In the genomic region with DNA sequence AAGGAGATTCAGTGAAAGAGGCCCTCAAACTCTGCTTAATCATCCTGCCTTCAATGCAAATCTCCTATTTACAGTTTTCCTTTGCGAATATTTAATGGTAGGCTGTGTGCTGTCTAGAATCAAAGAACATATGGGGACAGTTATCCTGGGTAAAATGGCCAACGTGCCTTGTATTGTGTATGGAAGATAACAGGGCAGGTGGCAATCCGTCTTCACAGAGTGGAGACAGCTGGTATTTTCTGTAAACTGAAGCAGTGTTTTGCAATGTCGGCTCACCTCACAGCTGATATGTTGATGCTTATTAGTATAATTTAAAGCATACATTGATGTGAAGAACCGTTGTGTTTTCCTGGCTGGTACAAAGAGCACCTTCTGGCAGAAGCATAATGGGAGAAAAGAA, we compare ENCODE assay signal across 25 mouse cellular contexts.
DNase-seq lines count a peak whose midpoint lies in the region; ATAC-seq lines count a peak whose summit lies in the region.
"Had no signal": no experiment of that assay in that cellular context is flagged by ENCODE, and none has a peak within 500 bp of the region (broad histone marks: within the 10 kb centered on the region; RNA-seq: fewer than 3 reads in every experiment).

No protein-coding gene starts in this region.

- H3K36me3 ChIP-seq in neural tube, embryonic 13.5 days: no peaks in the 10 kb centered on the region
- H3K36me3 ChIP-seq in hindbrain, embryonic 14.5 days (replicated peaks; ENCODE audit: control insufficient read depth, insufficient read depth): no peaks in the 10 kb centered on the region

- H3K4me3 ChIP-seq in neural tube, embryonic 13.5 days: no peak overlapping the region
- no peak overlapping the region for H3K4me3 ChIP-seq in hindbrain, embryonic 14.5 days (replicated peaks; ENCODE audit: low read length)
- H3K4me3 ChIP-seq: gastrocnemius, adult 2 months; layer of hippocampus, adult 2 months; megakaryocyte, embryonic 14.5 days; myocyte had no signal

- H3K9me3 ChIP-seq in neural tube, embryonic 13.5 days: no peaks in the 10 kb centered on the region
- H3K9me3 ChIP-seq in hindbrain, embryonic 14.5 days (ENCODE audit: control insufficient read depth, low read length): no peaks in the 10 kb centered on the region

- no peak overlapping the region for H3K9ac ChIP-seq in neural tube, embryonic 13.5 days
- no peak overlapping the region for H3K9ac ChIP-seq in hindbrain, embryonic 14.5 days
- H3K9ac ChIP-seq: liver, postnatal 0 days had no signal

- peak; percentile 62; the same call in 1 of the 2 replicates for ATAC-seq in cerebellum, adult (ENCODE audit: insufficient number of reproducible peaks, low FRiP score, low TSS enrichment)
- no peak for ATAC-seq in neural tube, embryonic 13.5 days (ENCODE audit: low read depth)
- no peak for ATAC-seq in hindbrain, embryonic 14.5 days (ENCODE audit: low FRiP score)
- ATAC-seq: liver, postnatal 0 days; Patski had no signal

- H3K27me3 ChIP-seq in neural tube, embryonic 13.5 days: no peaks in the 10 kb centered on the region
- no peaks in the 10 kb centered on the region for H3K27me3 ChIP-seq in hindbrain, embryonic 14.5 days (ENCODE audit: control insufficient read depth, insufficient read depth, low read length)
- H3K27me3 ChIP-seq: megakaryocyte, embryonic 14.5 days had no signal

- WGBS in neural tube, embryonic 13.5 days: 32% methylated on average over 5 of the region's 5 CpGs
- 19% methylated on average over 5 of the region's 5 CpGs for WGBS in hindbrain, embryonic 14.5 days

- peak overlapping the region; percentile 4; the same call in 1 of the 2 replicates for H3K27ac ChIP-seq in neural tube, embryonic 13.5 days (replicated peaks)
- H3K27ac ChIP-seq in hindbrain, embryonic 14.5 days: peak overlapping the region; percentile 24; the same call in 1 of the 2 replicates
- H3K27ac ChIP-seq: gastrocnemius, adult 2 months; layer of hippocampus, adult 2 months had no signal

- no peak for DNase-seq in cerebellum, postnatal 14 days
- no peak for DNase-seq in neural tube, embryonic 10.5 days (ENCODE audit: extremely low spot score, low spot score)
- DNase-seq in hindbrain, embryonic 14.5 days (ENCODE audit: low spot score): no peak
- no peak for DNase-seq in spleen, adult 12 weeks (ENCODE audit: low spot score)
- no peak for DNase-seq in urinary bladder, postnatal 36 days (ENCODE audit: low spot score in 2 of 2)
- no peak for DNase-seq in thymus, postnatal 14 days
- DNase-seq: adrenal gland, adult 8-10 months; cerebellum, adult 11-12 months; cerebellum, postnatal 25 days; gastrocnemius, adult 2 months; heart, adult 18-20 months; heart, postnatal 36 days; kidney, adult 8-10 months; left cerebral cortex, postnatal 4 days; liver; liver, postnatal 0 days; lung, postnatal 14 days; right cerebral cortex, adult 18-20 months; thymus, postnatal 25 days had no signal

- H3K4me2 ChIP-seq in neural tube, embryonic 13.5 days: no peak overlapping the region
- H3K4me2 ChIP-seq in hindbrain, embryonic 14.5 days (replicated peaks): no peak overlapping the region

- peaks cover 41% of the 10 kb centered on the region for H3K4me1 ChIP-seq in neural tube, embryonic 13.5 days (replicated peaks)
- peaks cover 16% of the 10 kb centered on the region for H3K4me1 ChIP-seq in hindbrain, embryonic 14.5 days (replicated peaks; ENCODE audit: control insufficient read depth, insufficient read depth, low read length)
- H3K4me1 ChIP-seq: megakaryocyte, embryonic 14.5 days had no signal
